Mouse (Mus musculus): ENCODE measurements around the gene Elmo2. TPM values are rescaled to one million over a fixed set of nuclear protein-coding genes. Genes with fewer than 3 reads are reported as not detected.

Elmo2 gene
- polyA plus RNA-seq, 1 experiment from 2014 or later: 21.7 TPM

DNA sequence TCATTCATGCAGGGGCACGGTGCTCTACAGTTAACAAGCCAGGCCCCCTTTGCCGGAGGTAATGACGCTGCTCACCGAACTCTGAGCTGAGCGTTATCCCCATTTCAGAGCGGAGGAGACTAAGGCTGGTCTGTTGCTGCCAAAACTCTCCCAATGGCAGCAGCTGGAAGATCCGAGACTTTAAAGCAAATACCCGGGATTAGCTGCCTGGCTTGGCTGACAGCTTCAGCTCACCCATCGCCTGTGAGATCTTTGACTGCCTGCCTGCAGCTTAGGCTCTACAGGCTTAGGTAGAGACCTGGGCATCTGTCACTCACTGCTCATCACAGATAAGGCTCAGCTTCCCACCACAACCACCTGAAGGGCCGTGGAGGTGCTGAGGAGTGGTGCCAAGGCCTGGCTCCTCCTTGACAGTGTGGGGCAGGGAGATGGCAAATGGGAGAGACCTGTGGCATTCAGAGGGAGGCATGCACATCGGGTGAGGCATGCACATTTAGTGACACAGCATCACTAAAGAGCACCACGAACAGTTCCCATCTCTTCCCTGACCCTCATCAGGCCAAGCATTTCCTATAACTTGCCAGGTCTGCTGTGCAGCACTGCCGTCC, 15.4 kb downstream of the Elmo2 start:
- Histone ChIP-seq H3K4me2 (no peak overlapping the region), H3K27me3 (replicated peaks) (no peaks in the 10 kb centered on the region), H3K4me1 (peaks cover 7% of the 10 kb centered on the region), H3K4me3 (no peak overlapping the region), H3K9me3 (replicated peaks) (no peaks in the 10 kb centered on the region), H3K36me3 (peaks cover 79% of the 10 kb centered on the region), H3K9ac (no peak overlapping the region), H3K27ac (no peak overlapping the region)
- no peak for ATAC-seq
- WGBS (ENCODE audit: insufficient replicate concordance): 78% methylated on average over 13 of the region's 13 CpGs

DNA sequence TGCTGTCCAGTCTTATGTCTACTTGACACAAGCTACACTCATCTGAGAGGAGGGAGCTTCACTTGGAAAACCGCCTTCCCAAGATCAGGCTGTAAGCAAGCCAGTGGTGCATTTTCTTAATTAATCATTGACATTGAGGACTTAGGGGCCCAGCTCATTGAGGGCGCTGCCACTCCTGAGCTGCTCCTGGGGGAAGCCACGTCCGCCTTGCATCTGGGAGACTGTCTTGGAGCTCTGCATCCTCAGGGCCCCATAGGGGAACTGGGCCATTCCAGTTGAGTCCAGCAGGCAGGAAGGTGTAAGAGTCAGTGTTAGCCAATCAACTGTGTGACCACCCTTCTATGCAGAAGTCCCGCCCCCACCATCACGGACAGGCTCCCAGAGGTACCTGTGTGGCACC, 18.5 kb downstream of the Elmo2 start:
- WGBS (ENCODE audit: insufficient replicate concordance): 81% methylated on average over 6 of the region's 6 CpGs
- H3K9me3 ChIP-seq (replicated peaks): no peaks in the 10 kb centered on the region
- no peak overlapping the region for H3K27ac ChIP-seq
- H3K36me3 ChIP-seq: peaks cover 68% of the 10 kb centered on the region
- no peaks in the 10 kb centered on the region for H3K27me3 ChIP-seq (replicated peaks)
- H3K9ac ChIP-seq: no peak overlapping the region
- H3K4me2 ChIP-seq: no peak overlapping the region
- H3K4me3 ChIP-seq: no peak overlapping the region
- no peak for ATAC-seq
- no peaks in the 10 kb centered on the region for H3K4me1 ChIP-seq

DNA sequence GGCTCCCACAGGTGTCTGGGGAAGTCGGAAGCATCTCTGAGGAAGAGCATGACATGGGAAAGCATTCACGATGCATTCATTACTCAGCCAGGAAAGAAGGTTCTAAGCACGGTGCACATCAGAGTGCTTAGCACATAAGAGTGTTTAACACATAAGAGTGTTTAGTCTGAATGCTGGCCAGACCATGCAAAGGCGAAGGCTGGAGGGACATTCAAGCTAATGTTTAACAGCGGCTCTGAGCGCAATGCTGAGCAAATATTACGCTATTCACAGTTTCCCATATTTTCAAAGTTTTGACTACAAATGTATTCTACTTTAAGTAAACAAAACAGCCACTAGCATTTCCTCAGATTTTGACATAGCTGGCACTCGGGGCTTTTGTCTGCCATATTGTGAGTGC, 20.8 kb downstream of the Elmo2 start:
- no peak overlapping the region; the same call in 1 of the 2 replicates for H3K27ac ChIP-seq
- no peak overlapping the region for H3K4me2 ChIP-seq
- no peak overlapping the region for H3K4me3 ChIP-seq
- no peaks in the 10 kb centered on the region for H3K4me1 ChIP-seq
- ATAC-seq: no peak
- H3K27me3 ChIP-seq (replicated peaks): no peaks in the 10 kb centered on the region
- H3K36me3 ChIP-seq: peaks cover 67% of the 10 kb centered on the region
- H3K9ac ChIP-seq: no peak overlapping the region
- WGBS (ENCODE audit: insufficient replicate concordance): 76% methylated on average over 8 of the region's 8 CpGs
- no peaks in the 10 kb centered on the region for H3K9me3 ChIP-seq (replicated peaks)

DNA sequence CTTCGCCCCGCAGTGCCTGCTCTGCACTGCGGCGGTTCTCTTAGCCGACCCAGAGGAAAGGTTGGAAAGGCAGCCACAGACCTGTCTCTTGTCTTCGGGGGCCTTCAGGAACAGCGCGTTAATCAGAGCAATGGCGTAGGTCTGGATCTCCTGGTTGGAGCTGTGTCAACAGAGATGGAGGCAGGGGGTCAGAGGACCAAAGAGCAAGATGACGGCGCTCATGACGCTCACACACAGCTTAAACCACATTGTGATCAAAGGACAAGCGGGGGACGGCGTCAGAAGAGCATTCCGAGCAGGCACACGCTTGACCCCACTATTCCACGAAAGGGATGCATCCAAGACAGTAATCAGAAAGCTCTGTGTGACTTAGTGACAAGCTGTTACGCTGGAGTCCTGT, 21.5 kb downstream of the Elmo2 start:
- no peak overlapping the region for H3K27ac ChIP-seq
- ATAC-seq: 0 out of 2 replicates have a peak, but pooled peaks have one; percentile 8

DNA sequence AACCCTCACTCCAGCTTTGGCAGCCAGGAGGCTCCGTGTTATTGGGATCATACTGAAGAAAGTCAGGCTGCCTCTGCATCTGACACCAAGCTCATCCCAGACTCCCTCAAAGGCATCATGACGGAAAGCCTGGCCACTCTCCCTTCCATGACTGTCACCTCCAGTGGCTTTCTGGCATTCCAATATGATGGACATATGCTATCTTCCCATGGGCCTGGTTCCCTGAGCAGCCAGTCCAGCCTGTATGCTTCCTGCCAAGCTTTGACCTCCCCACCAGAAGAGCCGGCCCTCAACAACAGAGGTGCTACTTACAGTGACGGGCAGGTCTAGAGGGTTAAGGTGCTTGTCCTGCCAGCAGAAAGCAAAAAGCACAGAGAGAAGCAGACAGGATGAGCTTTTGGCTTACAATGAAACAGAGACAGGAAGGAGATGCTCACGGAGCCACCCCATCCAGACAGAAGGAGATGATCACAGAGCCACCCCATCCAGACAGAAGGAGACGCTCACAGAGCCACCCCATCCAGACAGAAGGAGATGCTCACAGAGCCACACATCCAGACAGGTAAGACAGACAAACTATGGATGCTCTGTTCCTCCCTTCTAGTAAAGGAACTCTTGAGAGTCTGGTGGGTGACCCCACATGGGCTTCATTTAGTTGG, 22.8 kb downstream of the Elmo2 start:
- Histone ChIP-seq H3K36me3 (peaks cover 58% of the 10 kb centered on the region), H3K4me2 (no peak overlapping the region), H3K4me1 (no peaks in the 10 kb centered on the region), H3K27ac (no peak overlapping the region), H3K27me3 (replicated peaks) (no peaks in the 10 kb centered on the region), H3K9me3 (replicated peaks) (no peaks in the 10 kb centered on the region), H3K9ac (no peak overlapping the region), H3K4me3 (no peak overlapping the region)
- ATAC-seq: no peak
- whole genome bisulfite sequencing (ENCODE audit: insufficient replicate concordance): 79% methylated on average over 6 of the region's 6 CpGs

More for the DNA sequence above, 21.5 kb downstream of the Elmo2 start:
- H3K9ac ChIP-seq: no peak overlapping the region
- H3K4me1 ChIP-seq: no peaks in the 10 kb centered on the region
- no peaks in the 10 kb centered on the region for H3K27me3 ChIP-seq (replicated peaks)
- no peak overlapping the region for H3K4me3 ChIP-seq
- H3K9me3 ChIP-seq (replicated peaks): no peaks in the 10 kb centered on the region
- H3K36me3 ChIP-seq: peaks cover 60% of the 10 kb centered on the region
- WGBS (ENCODE audit: insufficient replicate concordance): 76% methylated on average over 19 of the region's 19 CpGs
- H3K4me2 ChIP-seq: no peak overlapping the region

DNA sequence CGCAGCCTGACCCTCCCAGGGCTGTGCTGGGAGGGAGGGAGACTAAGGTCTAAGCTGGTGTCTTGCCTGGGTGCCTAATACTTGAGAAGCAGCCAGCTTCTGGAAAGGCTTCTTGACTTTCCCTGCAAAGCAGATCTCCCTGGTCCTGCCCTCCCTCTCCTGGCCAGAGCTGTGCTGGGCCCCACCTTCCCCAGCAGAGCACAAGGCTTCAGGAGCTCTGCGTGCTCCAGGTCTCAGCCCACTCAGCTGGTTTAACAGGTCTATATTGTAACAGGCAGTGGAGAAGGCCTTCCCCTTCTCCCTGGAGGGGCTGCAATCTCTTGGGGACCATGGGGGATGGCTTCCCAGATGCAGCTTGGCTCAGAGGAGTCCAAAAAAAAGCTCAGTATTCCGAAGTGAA, 24.9 kb downstream of the Elmo2 start:
- WGBS (ENCODE audit: insufficient replicate concordance): 80% methylated on average over 3 of the region's 3 CpGs
- H3K36me3 ChIP-seq: peaks cover 69% of the 10 kb centered on the region

DNA sequence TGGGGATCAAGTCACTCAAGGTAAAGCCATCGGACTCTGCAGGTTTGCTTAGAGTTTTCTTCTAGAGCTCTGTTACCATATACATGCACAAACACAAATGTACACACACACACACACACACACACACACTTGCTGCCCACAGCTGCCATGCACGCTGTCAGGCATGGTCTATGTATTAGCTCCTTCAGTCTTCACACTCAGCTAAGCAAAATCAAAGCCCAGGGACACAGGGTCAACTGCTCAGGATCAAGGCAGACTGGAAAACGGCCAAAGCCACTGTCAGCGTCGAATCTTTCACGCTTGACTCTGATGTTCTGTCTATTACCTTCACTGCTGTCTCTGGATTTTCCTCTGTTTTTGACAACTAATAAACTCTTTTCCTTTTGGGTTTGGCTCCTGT, 25.4 kb downstream of the Elmo2 start:
- no peak for ATAC-seq
- no peaks in the 10 kb centered on the region for H3K9me3 ChIP-seq (replicated peaks)
- no peak overlapping the region for H3K9ac ChIP-seq
- no peak overlapping the region for H3K4me3 ChIP-seq
- H3K27ac ChIP-seq: no peak overlapping the region
- 80% methylated on average over 6 of the region's 6 CpGs for WGBS (ENCODE audit: insufficient replicate concordance)
- no peaks in the 10 kb centered on the region for H3K4me1 ChIP-seq
- H3K27me3 ChIP-seq (replicated peaks): no peaks in the 10 kb centered on the region
- H3K36me3 ChIP-seq: peaks cover 74% of the 10 kb centered on the region
- H3K4me2 ChIP-seq: no peak overlapping the region

More for the DNA sequence above, 24.9 kb downstream of the Elmo2 start:
- no peaks in the 10 kb centered on the region for H3K4me1 ChIP-seq
- no peak overlapping the region for H3K4me3 ChIP-seq
- no peak overlapping the region for H3K9ac ChIP-seq
- no peaks in the 10 kb centered on the region for H3K9me3 ChIP-seq (replicated peaks)
- ATAC-seq: no peak
- no peaks in the 10 kb centered on the region for H3K27me3 ChIP-seq (replicated peaks)
- H3K27ac ChIP-seq: no peak overlapping the region
- no peak overlapping the region for H3K4me2 ChIP-seq

DNA sequence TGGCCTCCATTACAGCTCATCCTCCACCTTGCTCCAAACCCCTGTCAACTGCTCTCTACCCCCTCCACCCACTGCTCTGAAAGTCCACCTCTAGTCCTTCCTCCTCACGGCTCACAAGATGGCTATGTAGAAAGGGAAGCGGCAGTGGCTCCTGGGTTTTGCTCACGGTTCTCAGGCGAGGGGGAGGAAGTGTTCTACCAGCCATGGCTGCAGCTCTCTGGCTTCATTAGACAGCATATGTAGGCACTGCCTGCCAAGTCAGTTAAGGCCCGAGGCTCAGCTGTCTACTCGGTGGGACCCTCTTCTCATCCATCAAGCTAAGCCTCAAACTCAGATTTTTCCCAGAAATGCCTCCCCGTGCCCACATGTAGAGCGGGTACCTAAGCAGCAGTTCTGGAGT, 25.9 kb downstream of the Elmo2 start:
- Histone ChIP-seq H3K27me3 (replicated peaks) (no peaks in the 10 kb centered on the region), H3K27ac (no peak overlapping the region), H3K4me2 (no peak overlapping the region), H3K36me3 (peaks cover 78% of the 10 kb centered on the region), H3K4me1 (no peaks in the 10 kb centered on the region), H3K4me3 (no peak overlapping the region), H3K9me3 (replicated peaks) (no peaks in the 10 kb centered on the region), H3K9ac (no peak overlapping the region)
- no peak for ATAC-seq
- WGBS (ENCODE audit: insufficient replicate concordance): 69% methylated on average over 8 of the region's 8 CpGs

DNA sequence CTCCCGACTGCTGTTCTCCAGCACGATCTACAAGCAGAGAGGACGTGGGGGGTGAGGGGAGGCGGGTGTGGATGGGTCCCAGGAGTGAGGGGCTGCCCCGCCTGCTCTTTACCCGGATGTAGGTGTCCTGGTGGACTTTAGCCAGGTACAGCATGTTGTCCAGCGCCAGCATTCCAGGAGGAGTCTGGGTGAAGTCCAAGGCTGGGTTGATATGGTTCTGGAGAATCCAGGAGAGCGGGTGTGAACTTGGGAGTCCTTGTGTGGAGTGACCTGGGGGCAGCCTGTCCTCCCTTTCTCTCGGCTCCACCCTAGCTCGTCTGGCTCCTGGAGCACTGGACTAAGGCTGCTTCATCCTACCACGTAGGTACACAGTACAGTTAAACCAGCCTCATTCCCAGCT, 28.9 kb downstream of the Elmo2 start:
- ATAC-seq: no peak
- WGBS (ENCODE audit: insufficient replicate concordance): 86% methylated on average over 11 of the region's 11 CpGs
- Histone ChIP-seq H3K4me1 (no peaks in the 10 kb centered on the region), H3K4me2 (no peak overlapping the region), H3K27me3 (replicated peaks) (no peaks in the 10 kb centered on the region), H3K27ac (no peak overlapping the region), H3K36me3 (peaks cover 80% of the 10 kb centered on the region), H3K4me3 (no peak overlapping the region), H3K9me3 (replicated peaks) (no peaks in the 10 kb centered on the region), H3K9ac (no peak overlapping the region)

DNA sequence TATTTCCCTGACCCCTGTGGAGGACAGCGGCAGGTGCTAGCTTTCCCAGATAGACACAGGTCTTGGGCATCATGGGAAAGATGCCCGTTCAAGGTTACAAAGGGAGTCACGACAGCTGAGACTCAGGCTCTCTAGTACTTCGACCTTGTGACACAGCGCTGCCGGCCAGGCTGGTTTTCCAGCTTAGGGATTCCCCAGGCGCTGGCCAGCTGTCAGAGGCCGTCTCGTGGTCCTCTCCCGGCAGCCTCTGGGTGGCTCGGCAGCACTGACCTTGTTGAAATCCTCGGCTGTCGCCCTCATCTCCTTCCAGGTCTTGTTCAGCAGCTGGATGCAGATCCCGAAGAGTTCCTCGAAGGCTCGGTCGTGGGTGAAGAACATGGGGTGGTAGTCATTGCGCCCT, 29.7 kb downstream of the Elmo2 start:
- ATAC-seq: no peak
- Histone ChIP-seq H3K36me3 (peaks cover 79% of the 10 kb centered on the region), H3K9me3 (replicated peaks) (no peaks in the 10 kb centered on the region), H3K4me3 (no peak overlapping the region), H3K27me3 (replicated peaks) (no peaks in the 10 kb centered on the region), H3K4me2 (no peak overlapping the region), H3K27ac (no peak overlapping the region), H3K9ac (no peak overlapping the region), H3K4me1 (no peaks in the 10 kb centered on the region)
- WGBS (ENCODE audit: insufficient replicate concordance): 84% methylated on average over 18 of the region's 18 CpGs

DNA sequence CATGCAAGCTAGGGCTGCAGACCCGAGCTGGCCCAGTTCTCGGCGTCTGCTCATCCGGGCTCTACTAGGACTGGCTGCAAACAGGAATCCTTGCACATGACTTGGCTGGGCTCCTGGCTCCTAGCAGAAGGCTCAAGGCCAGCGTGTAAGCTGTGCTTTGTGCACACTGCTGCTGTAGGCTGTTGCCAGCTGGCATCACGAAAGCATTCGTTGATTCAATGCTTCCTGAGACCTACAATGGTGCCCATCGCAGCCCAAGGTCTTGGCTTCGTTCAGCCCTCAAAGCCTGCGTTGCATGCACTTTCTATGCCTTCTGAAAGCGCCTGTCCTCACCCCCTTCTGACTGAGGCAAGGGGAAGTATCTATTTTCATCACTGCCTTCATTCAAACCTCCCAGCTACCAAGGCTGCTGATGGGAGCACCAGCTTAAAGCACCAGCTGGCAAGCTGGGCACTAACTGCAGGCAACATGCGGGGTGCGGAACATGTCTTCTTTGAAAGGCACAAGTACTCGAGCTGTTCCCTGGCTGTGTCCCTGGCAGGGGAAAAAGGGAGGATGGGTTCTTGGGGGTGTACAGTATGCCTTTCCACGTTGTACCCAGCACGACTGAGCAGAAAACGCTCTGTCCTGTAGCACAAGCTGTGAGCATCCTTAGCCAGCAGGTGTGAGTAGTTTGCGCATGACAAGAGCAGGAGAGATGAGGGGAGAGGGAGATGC, 37.8 kb downstream of the Elmo2 start:
- H3K36me3 ChIP-seq: peaks cover 26% of the 10 kb centered on the region
- no peaks in the 10 kb centered on the region for H3K27me3 ChIP-seq (replicated peaks)
- no peak for ATAC-seq
- H3K27ac ChIP-seq: no peak overlapping the region
- peak overlapping the region; percentile 76 for H3K4me3 ChIP-seq
- peaks cover 43% of the 10 kb centered on the region for H3K4me1 ChIP-seq
- H3K4me2 ChIP-seq: peak overlapping the region; percentile 91
- peak overlapping the region; percentile 23; the same call in 1 of the 2 replicates for H3K9ac ChIP-seq
- 56% methylated on average over 18 of the region's 18 CpGs for WGBS (ENCODE audit: insufficient replicate concordance)
- no peaks in the 10 kb centered on the region for H3K9me3 ChIP-seq (replicated peaks)
